Comparison of ENCODE assay signal across 25 mouse cellular contexts in the genomic region with DNA sequence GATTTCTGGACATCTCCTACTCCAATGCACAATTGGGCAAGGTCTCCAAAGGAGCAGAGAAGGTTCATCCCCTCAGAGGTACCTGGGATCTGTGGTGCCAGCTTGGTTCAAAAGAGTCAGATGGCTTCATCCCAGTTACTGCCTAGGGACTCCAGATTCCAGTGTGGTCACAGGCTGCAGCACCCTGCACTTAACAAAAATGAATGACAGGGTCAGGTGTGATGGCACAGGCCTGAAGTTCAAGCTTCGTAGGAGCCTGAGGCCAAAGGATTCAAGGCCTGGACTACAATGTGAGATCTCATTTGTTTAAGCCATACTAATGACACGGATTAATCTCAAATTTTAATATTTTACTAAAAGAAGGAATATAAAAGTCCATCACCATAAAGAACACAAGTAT.
DNase-seq lines count a peak whose midpoint lies in the region; ATAC-seq and TF ChIP-seq lines count a peak whose summit lies in the region.
"Had no signal": no experiment of that assay in that cellular context is flagged by ENCODE, and none has a peak within 500 bp of the region (broad histone marks: within the 10 kb centered on the region; RNA-seq: fewer than 3 reads in every experiment).

No protein-coding gene starts in this region.

- H3K27ac ChIP-seq in forebrain, embryonic 11.5 days (ENCODE audit: low read depth, low read length) = peak overlapping the region; percentile 81
- no peak overlapping the region; the same call in 1 of the 2 replicates for H3K27ac ChIP-seq in forebrain, embryonic 10.5 days
- H3K27ac ChIP-seq in midbrain, embryonic 11.5 days (ENCODE audit: low read depth, low read length) = no peak overlapping the region
- H3K27ac ChIP-seq in midbrain, embryonic 10.5 days (replicated peaks) = no peak overlapping the region
- H3K27ac ChIP-seq in midbrain, embryonic 12.5 days (replicated peaks) = peak overlapping the region; percentile 88; the same call in 1 of the 2 replicates
- peak overlapping the region; percentile 76; the same call in 1 of the 2 replicates for H3K27ac ChIP-seq in midbrain, postnatal 0 days (ENCODE audit: low read depth, low read length)
- H3K27ac ChIP-seq: embryonic facial prominence, embryonic 13.5 days; limb, embryonic 13.5 days; lung, embryonic 15.5 days; stomach, postnatal 0 days had no signal

- no peaks in the 10 kb centered on the region for H3K27me3 ChIP-seq in forebrain, embryonic 11.5 days (ENCODE audit: control insufficient read depth, insufficient read depth, low read length)
- H3K27me3 ChIP-seq in forebrain, embryonic 10.5 days (ENCODE audit: poor library complexity, severe bottlenecking) = peaks cover 52% of the 10 kb centered on the region
- H3K27me3 ChIP-seq in midbrain, embryonic 11.5 days (ENCODE audit: control insufficient read depth, insufficient read depth, low read length) = no peaks in the 10 kb centered on the region
- H3K27me3 ChIP-seq in midbrain, embryonic 10.5 days (ENCODE audit: low read depth, poor library complexity, severe bottlenecking) = peaks cover 34% of the 10 kb centered on the region
- no peaks in the 10 kb centered on the region for H3K27me3 ChIP-seq in midbrain, embryonic 12.5 days
- no peaks in the 10 kb centered on the region for H3K27me3 ChIP-seq in midbrain, postnatal 0 days (ENCODE audit: insufficient read depth, low read length)
- H3K27me3 ChIP-seq: CH12.LX; lung, embryonic 15.5 days had no signal

- intact Hi-C loops in left cerebral cortex, postnatal 4 days (cut with DNase I) = loop anchor here (10.0 kb wide), 1 partner anchor 368 kb away; no protein-coding TSS in a partner anchor

- ATAC-seq in forebrain, embryonic 11.5 days (replicated peaks; ENCODE audit: low FRiP score) = no peak
- no peak for ATAC-seq in midbrain, embryonic 11.5 days (ENCODE audit: low FRiP score)
- ATAC-seq in midbrain, embryonic 12.5 days (ENCODE audit: low FRiP score, low read depth) = no peak
- no peak for ATAC-seq in midbrain, postnatal 0 days (ENCODE audit: low FRiP score)
- ATAC-seq: activated CD4-positive, CD25-positive, alpha-beta regulatory T cell, adult 4 months had no signal

- H3K4me3 ChIP-seq in forebrain, embryonic 11.5 days (ENCODE audit: low read depth, low read length) = no peak overlapping the region
- H3K4me3 ChIP-seq in forebrain, embryonic 10.5 days = no peak overlapping the region
- H3K4me3 ChIP-seq in midbrain, embryonic 11.5 days (ENCODE audit: low read depth, low read length) = no peak overlapping the region
- no peak overlapping the region for H3K4me3 ChIP-seq in midbrain, embryonic 10.5 days
- no peak overlapping the region for H3K4me3 ChIP-seq in midbrain, embryonic 12.5 days
- H3K4me3 ChIP-seq in midbrain, postnatal 0 days (ENCODE audit: low read depth, low read length) = no peak overlapping the region
- H3K4me3 ChIP-seq: embryonic facial prominence, embryonic 13.5 days; limb, embryonic 13.5 days; lung, embryonic 15.5 days had no signal

- no peak for DNase-seq in forebrain, embryonic 11.5 days (ENCODE audit: low spot score)
- DNase-seq in forebrain, embryonic 10.5 days (ENCODE audit: extremely low spot score, low spot score) = no peak
- peak; percentile 81 for DNase-seq in midbrain, embryonic 11.5 days (ENCODE audit: low spot score, missing footprints)
- DNase-seq in midbrain, embryonic 10.5 days (ENCODE audit: low spot score) = no peak
- DNase-seq in midbrain, postnatal 0 days (ENCODE audit: low spot score) = no peak
- no peak for DNase-seq in gastrocnemius, postnatal 25 days
- no peak for DNase-seq in left cerebral cortex, postnatal 4 days
- DNase-seq: adrenal gland, adult 2 months; cerebellum, adult 9-11 months; embryo, embryonic 11 days; gastrocnemius, postnatal 10 days; kidney, adult 11 months; kidney, postnatal 14 days; layer of hippocampus, adult 9-11 months; right cerebral cortex, postnatal 4 days; thymus, adult 18-20 months; thymus, postnatal 25 days had no signal

- H3K4me2 ChIP-seq in forebrain, embryonic 11.5 days (ENCODE audit: low read depth, low read length, severe bottlenecking) = no peak overlapping the region
- no peak overlapping the region for H3K4me2 ChIP-seq in midbrain, embryonic 11.5 days
- no peak overlapping the region for H3K4me2 ChIP-seq in midbrain, embryonic 12.5 days (replicated peaks)
- no peak overlapping the region for H3K4me2 ChIP-seq in midbrain, postnatal 0 days (ENCODE audit: low read depth, low read length, poor library complexity, severe bottlenecking)
- H3K4me2 ChIP-seq: embryonic facial prominence, embryonic 13.5 days; limb, embryonic 13.5 days; liver, embryonic 11.5 days; lung, embryonic 15.5 days had no signal

- TF ChIP-seq CTCF in midbrain, postnatal 0 days (IDR thresholded peaks at IDR 0.05) = no peak

- peaks cover 16% of the 10 kb centered on the region; the same call in 1 of the 2 replicates for H3K4me1 ChIP-seq in forebrain, embryonic 11.5 days (replicated peaks; ENCODE audit: control insufficient read depth, insufficient read depth, low read length)
- H3K4me1 ChIP-seq in forebrain, embryonic 10.5 days = peaks cover 30% of the 10 kb centered on the region
- H3K4me1 ChIP-seq in midbrain, embryonic 11.5 days (ENCODE audit: control insufficient read depth, insufficient read depth, low read length) = peaks cover 12% of the 10 kb centered on the region; the same call in 1 of the 2 replicates
- H3K4me1 ChIP-seq in midbrain, embryonic 10.5 days = peaks cover 30% of the 10 kb centered on the region
- H3K4me1 ChIP-seq in midbrain, embryonic 12.5 days = peaks cover 40% of the 10 kb centered on the region
- H3K4me1 ChIP-seq in midbrain, postnatal 0 days (ENCODE audit: insufficient read depth, low read length) = peaks cover 11% of the 10 kb centered on the region
- H3K4me1 ChIP-seq: lung, embryonic 15.5 days had no signal

- WGBS in forebrain, embryonic 11.5 days = 94% methylated on average over 2 of the region's 2 CpGs
- WGBS in forebrain, embryonic 10.5 days = 94% methylated on average over 2 of the region's 2 CpGs
- 87% methylated on average over 2 of the region's 2 CpGs for WGBS in midbrain, embryonic 11.5 days
- 87% methylated on average over 2 of the region's 2 CpGs for WGBS in midbrain, embryonic 10.5 days
- whole genome bisulfite sequencing in midbrain, embryonic 12.5 days = 78% methylated on average over 2 of the region's 2 CpGs
- 86% methylated on average over 2 of the region's 2 CpGs for WGBS in midbrain, postnatal 0 days

- no peaks in the 10 kb centered on the region for H3K36me3 ChIP-seq in forebrain, embryonic 11.5 days (ENCODE audit: control insufficient read depth, insufficient read depth, low read length)
- H3K36me3 ChIP-seq in forebrain, embryonic 10.5 days (replicated peaks) = no peaks in the 10 kb centered on the region
- no peaks in the 10 kb centered on the region for H3K36me3 ChIP-seq in midbrain, embryonic 11.5 days (ENCODE audit: control insufficient read depth, insufficient read depth, low read length)
- H3K36me3 ChIP-seq in midbrain, embryonic 10.5 days = no peaks in the 10 kb centered on the region
- H3K36me3 ChIP-seq in midbrain, embryonic 12.5 days = no peaks in the 10 kb centered on the region
- H3K36me3 ChIP-seq in midbrain, postnatal 0 days (ENCODE audit: insufficient read depth, low read length) = no peaks in the 10 kb centered on the region
- H3K36me3 ChIP-seq: embryonic facial prominence, embryonic 13.5 days; limb, embryonic 13.5 days; lung, embryonic 15.5 days had no signal

- H3K9me3 ChIP-seq in forebrain, embryonic 11.5 days (ENCODE audit: control insufficient read depth, low read length) = no peaks in the 10 kb centered on the region
- no peaks in the 10 kb centered on the region for H3K9me3 ChIP-seq in forebrain, embryonic 10.5 days
- no peaks in the 10 kb centered on the region for H3K9me3 ChIP-seq in midbrain, embryonic 11.5 days (ENCODE audit: control insufficient read depth, low read length)
- no peaks in the 10 kb centered on the region for H3K9me3 ChIP-seq in midbrain, embryonic 10.5 days (replicated peaks)
- H3K9me3 ChIP-seq in midbrain, embryonic 12.5 days = no peaks in the 10 kb centered on the region
- no peaks in the 10 kb centered on the region for H3K9me3 ChIP-seq in midbrain, postnatal 0 days (ENCODE audit: low read length)
- H3K9me3 ChIP-seq: embryonic facial prominence, embryonic 13.5 days; limb, embryonic 13.5 days; lung, embryonic 15.5 days had no signal

- no peak overlapping the region for H3K9ac ChIP-seq in forebrain, embryonic 11.5 days (ENCODE audit: low read length)
- no peak overlapping the region for H3K9ac ChIP-seq in midbrain, embryonic 11.5 days (ENCODE audit: low read length)
- no peak overlapping the region for H3K9ac ChIP-seq in midbrain, embryonic 12.5 days (replicated peaks)
- no peak overlapping the region for H3K9ac ChIP-seq in midbrain, postnatal 0 days (replicated peaks; ENCODE audit: low read length, poor library complexity, severe bottlenecking)
- H3K9ac ChIP-seq: embryonic facial prominence, embryonic 13.5 days; limb, embryonic 13.5 days; lung, embryonic 15.5 days had no signal

Comparison
In these comparisons a context has a peak if more than half of its experiments do, and no peak if none do; other contexts are left out.
1. H3K27ac ChIP-seq: peak in forebrain, embryonic 11.5 days (single experiment), midbrain, embryonic 12.5 days (single experiment) and midbrain, postnatal 0 days (single experiment); none in forebrain, embryonic 10.5 days (single experiment), midbrain, embryonic 11.5 days (single experiment) and midbrain, embryonic 10.5 days (single experiment).